Mouse (Mus musculus): ENCODE results near the gene Tmem132c.

- TF ChIP-seq CTCF (conservative IDR thresholded peaks at IDR 0.05; ENCODE audit: low read length): no peak
- no peak for TF ChIP-seq POU5F1 (IDR thresholded peaks at IDR 0.05; ENCODE audit: borderline replicate concordance, low read length)
Observed at GRCm38 (mm10) chr5:127313634-127314033, 72.0 kb downstream of the Tmem132c start.

Measured in E14TG2a.4 (cell line).